Mouse (Mus musculus) layer of hippocampus, adult 8-10 months (tissue): ENCODE data around the gene Haus7. TPM values are rescaled to one million over a fixed set of nuclear protein-coding genes. Genes with fewer than 3 reads are reported as not detected.
"Not testable (repeated sequence)": the region's sequence is repeated elsewhere in the genome, so short reads cannot be mapped to it uniquely, and the experiment has no call there.

Experiments used
- DNase-seq, 2 experiments: peaks; one replicate each; pipeline ENCODE4 v3.0.0; 2022; ENCODE audit warnings: low spot score in 2 of 2
- total RNA-seq, 4 experiments: library from RNA; stranded (reverse); gene quantifications; 2 replicates each; pipeline ENCODE4 v1.2.4; 2022

Gene Haus7
- total RNA-seq, 4 experiments from 2014 or later: 8.5 to 12.8 (median 11.0) TPM

DNA sequence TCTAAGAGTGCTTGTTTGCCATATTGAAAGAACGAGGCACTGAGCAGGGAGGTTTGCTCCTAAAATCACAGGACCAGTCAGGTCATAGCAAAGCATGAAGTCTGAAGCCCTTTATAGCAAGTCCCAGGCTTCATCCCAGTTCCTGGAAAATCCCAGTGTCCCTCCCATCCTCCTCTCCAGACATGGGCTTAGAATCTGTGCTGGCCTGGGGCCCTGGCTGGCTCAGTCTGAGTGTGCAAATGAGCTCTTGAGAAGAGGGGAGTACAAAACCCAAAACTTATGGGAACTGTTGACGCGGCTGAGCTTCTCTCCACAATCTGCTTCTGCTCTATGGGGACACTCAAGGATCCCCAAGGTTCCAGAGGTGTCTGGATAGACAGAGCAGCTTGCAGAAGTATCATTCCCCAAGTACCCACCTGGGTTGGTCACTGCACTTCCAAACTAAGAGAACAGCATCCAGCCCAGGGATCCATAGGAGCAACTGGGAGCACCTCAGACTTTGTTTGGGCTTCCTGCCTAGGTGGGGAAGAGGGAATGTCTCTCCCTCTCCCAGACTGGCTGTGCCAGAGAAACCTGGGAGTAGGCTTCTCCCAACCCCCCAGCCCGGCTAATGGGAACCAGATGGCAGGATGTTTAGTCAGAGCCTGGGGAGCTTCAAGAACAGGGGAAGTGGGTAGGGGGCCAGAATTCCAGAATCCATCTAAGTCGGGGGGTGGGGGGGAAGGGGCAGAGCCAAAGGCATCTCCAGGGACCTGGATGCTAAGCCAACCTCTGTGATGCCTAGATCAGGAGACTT is 8.8 kb upstream of the Haus7 start:
- no peak for DNase-seq

DNA sequence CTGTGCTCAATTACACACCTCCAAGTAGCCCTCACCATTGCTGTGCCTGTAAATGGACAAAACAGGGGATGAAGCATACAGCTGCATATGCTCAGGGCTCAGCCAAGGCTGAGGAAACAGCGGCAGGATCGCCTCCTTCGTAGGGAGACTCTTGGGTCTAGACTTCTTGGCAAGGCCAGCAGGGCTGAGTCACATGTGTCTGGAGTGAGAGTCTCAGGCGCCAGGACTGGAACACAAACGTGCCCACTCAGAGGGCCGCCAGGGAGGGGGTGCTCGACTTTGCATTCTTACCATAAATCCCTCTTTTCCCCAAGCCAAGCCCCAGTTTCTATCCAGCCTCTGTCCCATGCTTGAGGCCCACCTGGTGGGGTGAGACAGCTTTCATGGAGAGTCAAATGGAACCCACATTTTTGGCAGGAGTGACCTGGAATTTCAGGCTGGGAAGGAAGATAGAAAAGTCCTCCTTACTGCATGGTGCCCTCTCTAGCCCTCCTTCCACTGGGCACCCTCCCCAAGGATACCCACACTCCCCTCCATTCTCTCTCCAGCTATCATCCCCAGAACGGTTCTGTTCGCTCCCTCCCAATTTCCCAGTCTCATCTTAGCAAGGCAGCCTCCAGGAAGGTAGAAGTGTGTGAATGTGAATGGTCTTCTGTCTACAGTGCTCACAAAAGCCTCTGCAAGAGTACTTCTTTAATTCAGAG is 6.8 kb upstream of the Haus7 start:
- DNase-seq: no peak

DNA sequence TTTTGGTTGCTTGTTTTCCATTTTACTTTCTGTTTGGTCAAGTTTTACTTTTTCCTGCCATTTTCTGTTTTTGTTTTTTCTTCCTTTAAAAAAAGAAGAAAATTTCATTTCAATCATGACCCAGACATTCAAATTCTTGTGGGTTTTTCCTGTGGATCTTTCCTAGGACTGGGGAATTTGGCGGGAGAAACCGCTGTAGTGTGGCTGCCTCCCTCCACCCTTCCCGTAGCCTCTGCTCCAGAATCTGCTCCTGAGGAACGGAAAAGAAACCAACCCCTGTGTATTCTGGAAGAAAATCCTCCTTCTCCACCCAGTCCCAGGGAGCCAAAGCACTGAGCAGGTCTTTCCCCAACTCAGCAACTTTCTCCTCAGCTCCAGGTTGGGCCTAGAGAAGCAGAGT is 1.9 kb upstream of the Haus7 start:
- DNase-seq: no peak

DNA sequence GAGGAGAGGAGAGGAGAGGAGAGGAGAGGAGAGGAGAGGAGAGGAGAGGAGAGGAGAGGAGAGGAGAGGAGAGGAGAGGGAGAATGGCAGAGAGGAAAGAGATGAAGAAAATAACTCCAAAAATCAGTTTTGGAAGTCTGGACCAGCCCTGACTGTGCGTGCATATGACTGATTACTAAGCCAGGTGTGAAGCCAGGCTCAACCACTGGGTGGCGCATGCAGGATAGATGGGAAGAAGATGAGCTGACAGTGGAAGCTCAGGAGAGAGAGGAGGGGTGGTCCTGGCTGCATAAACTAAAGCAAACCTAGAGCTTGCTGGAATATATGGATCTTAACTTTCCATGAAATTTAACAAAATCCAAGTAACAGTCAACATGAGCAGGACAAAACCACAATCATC is 6.9 kb downstream of the Haus7 start:
- peak in 1 of 2 experiments; percentile 58 for DNase-seq

GRCm38 (mm10) chrX:73441428-73441827 is 17.4 kb downstream of the Haus7 start:
- no peak for DNase-seq

DNA sequence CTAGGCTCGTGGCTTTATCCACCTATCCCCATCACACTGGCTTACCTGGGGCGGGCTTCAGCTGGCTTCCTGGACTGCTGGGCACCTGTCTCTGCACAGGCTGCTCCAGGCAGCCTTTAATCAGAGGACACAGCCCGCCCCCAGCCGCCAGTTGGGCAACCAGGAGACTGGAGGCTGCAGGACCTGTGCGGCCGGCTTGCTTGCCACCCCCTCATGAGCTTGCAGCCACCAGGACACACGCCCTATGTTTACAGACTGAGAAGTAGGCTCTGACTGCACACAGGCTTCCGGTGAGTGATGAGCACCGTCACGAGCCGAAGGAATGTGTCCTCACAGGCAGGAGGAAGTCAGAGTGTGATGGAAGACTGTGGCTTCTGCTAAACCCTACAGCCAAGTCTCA is 23.6 kb downstream of the Haus7 start, which contains the start of gene Trex2:
TSS of gene Trex2 (minus strand) at position 93 of the 400 bp plus-strand sequence.
- no peak for DNase-seq

- no peak for DNase-seq
Observed at GRCm38 (mm10) chrX:73432850-73433249, 26.0 kb downstream of the Haus7 start.

DNA sequence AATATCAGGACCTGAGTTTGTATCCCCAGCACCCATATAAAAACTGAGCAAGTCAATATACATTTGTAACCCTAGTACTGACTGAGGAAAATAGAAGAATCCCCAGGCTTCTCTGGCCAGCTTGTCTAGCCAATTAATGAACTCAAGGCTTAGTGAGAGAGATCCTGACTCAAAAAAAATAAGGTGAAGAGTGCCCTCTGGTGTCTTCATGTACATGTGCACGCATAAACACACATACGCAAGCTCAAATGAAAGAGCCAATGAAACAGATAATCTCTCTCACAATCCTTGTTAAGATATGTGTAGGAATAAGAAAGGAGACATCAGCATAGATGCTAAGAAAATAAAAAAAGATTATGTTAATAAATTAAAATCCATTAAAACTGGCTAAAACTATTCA is 28.8 kb downstream of the Haus7 start:
- DNase-seq: no peak

- no peak for DNase-seq
Observed at GRCm38 (mm10) chrX:73412767-73413166, 46.1 kb downstream of the Haus7 start.

GRCm38 (mm10) chrX:73410880-73411517 is 47.8 kb downstream of the Haus7 start, which contains the start of gene Zfp92:
TSS of gene Zfp92 (plus strand) at chrX:73411096.
- peak in 1 of 2 experiments; percentile 11 for DNase-seq

DNA sequence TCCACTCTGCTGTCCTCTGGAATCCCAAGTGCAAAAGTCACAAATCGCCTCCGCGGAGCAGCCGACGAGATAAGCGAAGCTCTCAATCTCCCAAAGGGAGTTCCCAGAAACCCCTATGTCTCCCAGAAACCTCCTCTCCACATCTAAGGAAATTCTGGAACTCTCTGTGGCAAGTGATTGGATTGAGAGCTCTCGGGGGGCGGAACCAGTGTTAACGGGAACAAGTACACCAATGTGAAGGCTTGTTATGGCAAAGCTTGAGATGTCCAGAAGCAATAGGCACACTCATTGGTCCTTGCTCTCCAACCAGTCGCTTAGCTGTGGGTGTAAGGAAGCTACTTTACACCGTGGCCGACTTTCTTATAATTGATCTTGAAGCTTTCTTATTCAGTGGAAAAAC is 57.2 kb downstream of the Haus7 start:
- DNase-seq: no peak

GRCm38 (mm10) chrX:73400951-73401350 is 57.9 kb downstream of the Haus7 start:
- no peak for DNase-seq

DNA sequence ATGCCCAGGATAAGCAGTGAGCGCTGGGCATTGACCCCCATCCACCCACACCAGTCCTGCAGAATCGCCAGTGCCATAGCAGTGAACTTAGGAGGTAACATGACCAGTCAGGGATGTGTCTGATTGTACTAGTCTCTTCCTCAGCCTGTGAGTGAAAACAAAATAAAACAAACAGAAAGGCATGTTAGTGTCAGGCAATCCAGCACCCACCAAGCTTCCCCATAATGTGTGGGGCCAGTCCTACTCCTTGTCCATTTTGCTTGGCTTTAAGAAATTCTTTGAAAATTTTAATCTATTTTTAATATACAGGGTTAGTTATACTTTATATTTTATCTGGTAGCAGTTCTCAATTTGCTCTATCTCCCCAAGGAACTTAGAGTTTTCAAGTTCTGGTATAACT is 60.2 kb downstream of the Haus7 start, which contains the start of gene Gm18336:
TSS of gene Gm18336 (minus strand) at position 101 of the 400 bp plus-strand sequence.
- DNase-seq: not testable (repeated sequence)

DNA sequence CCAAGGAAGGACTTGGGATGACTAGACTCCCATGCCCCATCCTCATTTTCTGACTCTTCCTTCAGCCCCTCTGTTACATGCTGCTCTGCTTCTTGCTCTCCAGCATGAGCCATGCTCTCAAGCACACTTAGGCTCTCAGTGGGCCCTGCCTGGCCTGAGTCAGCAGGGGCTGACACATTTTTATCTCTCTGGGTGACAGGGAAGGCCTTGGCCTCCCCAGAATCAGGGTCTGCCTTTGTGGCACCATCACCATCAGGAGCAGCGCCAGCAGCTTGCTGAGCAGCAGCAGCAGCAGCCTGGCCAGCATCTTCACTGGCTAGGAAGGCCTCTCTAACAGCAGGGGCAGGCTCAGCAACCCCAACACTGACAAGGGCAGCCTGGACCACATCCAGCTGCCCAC is 62.4 kb downstream of the Haus7 start:
- DNase-seq: no peak

GRCm38 (mm10) chrX:73391481-73391880 is 67.4 kb downstream of the Haus7 start:
- no peak for DNase-seq

Other genes with a start within 250 kb of the Haus7 start
- 1 to 10 TPM in 2 of 4 experiments, under 1 TPM in 1, not detected in 1; 0.41 to 2.6 (median 1.9) TPM for gene Xlr4b, start 244.7 kb downstream of the Haus7 start, total RNA-seq
- gene F8a, start 230.8 kb downstream of the Haus7 start, total RNA-seq: 10 to 100 TPM; 12.3 to 14.4 (median 12.6) TPM
- not detected for gene Xlr4c, start 215.9 kb downstream of the Haus7 start, total RNA-seq
- under 1 TPM in 1 of 4 experiments, not detected in 3; 0.30 TPM for gene Xlr3c, start 193.7 kb downstream of the Haus7 start, total RNA-seq
- not detected for gene Xlr5a, start 166.1 kb downstream of the Haus7 start, total RNA-seq
- not detected for gene Xlr5c, start 166.1 kb downstream of the Haus7 start, total RNA-seq
- not detected for gene Gm45015, start 122.2 kb downstream of the Haus7 start, total RNA-seq
- gene Zfp275, start 116.4 kb downstream of the Haus7 start, total RNA-seq: 10 to 100 TPM; 11.6 to 13.9 (median 12.9) TPM
- gene Gm18336, start 60.3 kb downstream of the Haus7 start, total RNA-seq: not detected
- 1 to 10 TPM; 1.5 to 4.3 (median 2.1) TPM for gene Zfp92, start 47.9 kb downstream of the Haus7 start, total RNA-seq
- gene Trex2, start 23.7 kb downstream of the Haus7 start, total RNA-seq: not detected
- 10 to 100 TPM; 15.7 to 23.0 (median 21.3) TPM for gene Bgn, start 24.6 kb upstream of the Haus7 start, total RNA-seq
- gene Atp2b3, start 44.0 kb upstream of the Haus7 start, total RNA-seq: 100 to 1,000 TPM; 136 to 147 (median 141) TPM
- gene Dusp9, start 180.4 kb upstream of the Haus7 start, total RNA-seq: under 1 TPM; 0.28 to 0.58 (median 0.38) TPM
- gene Pnck, start 201.1 kb upstream of the Haus7 start, total RNA-seq: 100 to 1,000 TPM; 115 to 126 (median 117) TPM
- gene Slc6a8, start 214.1 kb upstream of the Haus7 start, total RNA-seq: 100 to 1,000 TPM; 101 to 115 (median 108) TPM